Mouse (Mus musculus): ENCODE data around the gene Scn4a. TPM values are rescaled to one million over a fixed set of nuclear protein-coding genes. Genes with fewer than 3 reads are reported as not detected.

Scn4a gene
- polyA plus RNA-seq, 1 experiment from 2014 or later = 0.04 TPM

DNA sequence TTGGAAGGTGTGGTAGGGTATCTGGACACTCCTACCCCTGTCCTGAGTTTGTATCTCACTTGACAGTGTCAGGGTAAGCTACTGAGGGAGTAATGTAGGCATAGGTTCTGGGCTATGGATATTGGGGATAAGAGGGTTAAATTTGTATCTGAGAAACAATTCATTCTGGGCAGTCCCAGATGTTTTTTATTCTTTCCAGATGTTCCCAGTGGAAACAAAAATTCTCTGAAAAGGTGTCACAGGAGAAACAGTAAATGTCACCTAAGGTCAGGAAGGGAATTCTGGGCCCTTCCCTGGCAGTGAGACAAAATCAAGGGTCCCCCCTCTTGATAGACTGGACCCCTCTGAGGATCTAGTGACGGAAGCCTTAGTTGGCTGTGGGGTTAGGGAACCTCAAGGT, 36.7 kb downstream of the Scn4a start:
- DNase-seq (ENCODE audit: low spot score) = no peak

GRCm38 (mm10) chr11:106314333-106314812, 38.7 kb downstream of the Scn4a start, which contains the start of gene Cd79b:
Gene Cd79b (minus strand): TSS chr11:106314762.
- DNase-seq (ENCODE audit: low spot score) = peak; percentile 37

- DNase-seq (ENCODE audit: low spot score) = peak; percentile 19
These were observed 39.6 kb downstream of the Scn4a start for GRCm38 (mm10) chr11:106313533-106313932.

- no peak for DNase-seq (ENCODE audit: low spot score)
These were observed 43.0 kb downstream of the Scn4a start for GRCm38 (mm10) chr11:106310123-106310522.

- DNase-seq (ENCODE audit: low spot score) = no peak
These were observed 44.9 kb downstream of the Scn4a start for GRCm38 (mm10) chr11:106308162-106308561.

GRCm38 (mm10) chr11:106307432-106307831, 45.7 kb downstream of the Scn4a start:
- no peak for DNase-seq (ENCODE audit: low spot score)

- DNase-seq (ENCODE audit: low spot score) = no peak
These were observed 46.3 kb downstream of the Scn4a start for GRCm38 (mm10) chr11:106306758-106307157.

GRCm38 (mm10) chr11:106306065-106306385, 47.1 kb downstream of the Scn4a start:
- no peak for DNase-seq (ENCODE audit: low spot score)

GRCm38 (mm10) chr11:106305348-106306064, 47.6 kb downstream of the Scn4a start:
- no peak for DNase-seq (ENCODE audit: low spot score)

DNA sequence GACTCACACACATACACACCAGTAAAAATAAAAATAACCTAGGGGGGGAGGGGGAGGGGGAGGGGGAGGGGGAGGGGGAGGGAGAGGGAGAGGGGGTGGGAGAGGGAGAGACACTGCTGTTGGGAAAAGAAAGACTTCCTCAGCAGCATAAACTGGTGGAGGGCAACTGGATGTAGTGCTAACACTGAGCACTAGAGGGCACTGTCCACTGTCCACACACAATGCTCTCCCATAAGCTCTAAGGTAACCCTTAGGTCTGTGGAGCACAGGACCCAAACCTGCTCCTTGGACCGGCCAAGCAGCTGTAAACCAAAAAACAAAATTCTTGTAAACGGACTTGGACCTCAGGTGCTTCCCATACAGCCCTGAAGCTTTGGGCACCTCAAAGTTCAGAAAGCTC, 50.5 kb downstream of the Scn4a start:
- DNase-seq (ENCODE audit: low spot score) = peak; percentile 80

- no peak for DNase-seq (ENCODE audit: low spot score)
These were observed 51.3 kb downstream of the Scn4a start, which contains the start of gene Gh for GRCm38 (mm10) chr11:106301765-106302164. Gene Gh (minus strand): TSS chr11:106301865.

- DNase-seq (ENCODE audit: low spot score) = no peak
These were observed 61.2 kb downstream of the Scn4a start for GRCm38 (mm10) chr11:106291861-106292260.

- no peak for DNase-seq (ENCODE audit: low spot score)
These were observed 62.7 kb downstream of the Scn4a start for GRCm38 (mm10) chr11:106290376-106290775.

GRCm38 (mm10) chr11:106289369-106289768, 63.7 kb downstream of the Scn4a start:
- peak; percentile 37 for DNase-seq (ENCODE audit: low spot score)

DNA sequence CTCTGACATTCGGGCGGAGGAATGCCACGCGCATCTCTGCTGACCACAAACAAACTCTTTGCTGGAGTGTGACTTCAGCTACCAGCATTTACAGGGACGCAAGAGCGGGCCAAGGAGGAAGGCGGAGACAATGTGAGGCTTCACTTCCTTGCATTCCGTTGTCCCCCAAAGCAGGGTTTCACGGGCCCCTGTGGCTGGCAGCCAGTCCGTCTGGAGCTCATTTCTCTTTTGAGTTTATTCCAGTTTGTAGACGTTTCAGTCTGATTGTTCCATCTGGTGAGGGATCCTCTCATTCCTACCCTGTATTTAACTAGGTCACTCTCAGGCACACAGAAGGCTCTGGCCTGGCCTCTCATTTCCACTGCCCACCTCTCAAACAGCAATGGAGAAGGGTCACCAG, 66.1 kb downstream of the Scn4a start:
- DNase-seq (ENCODE audit: low spot score) = no peak

- no peak for DNase-seq (ENCODE audit: low spot score)
These were observed 66.9 kb downstream of the Scn4a start for GRCm38 (mm10) chr11:106286206-106286605.

- DNase-seq (ENCODE audit: low spot score) = no peak
These were observed 69.0 kb downstream of the Scn4a start for GRCm38 (mm10) chr11:106284126-106284525.

GRCm38 (mm10) chr11:106283371-106283770, 69.7 kb downstream of the Scn4a start:
- DNase-seq (ENCODE audit: low spot score) = no peak

GRCm38 (mm10) chr11:106282452-106282851, 70.6 kb downstream of the Scn4a start:
- no peak for DNase-seq (ENCODE audit: low spot score)

DNA sequence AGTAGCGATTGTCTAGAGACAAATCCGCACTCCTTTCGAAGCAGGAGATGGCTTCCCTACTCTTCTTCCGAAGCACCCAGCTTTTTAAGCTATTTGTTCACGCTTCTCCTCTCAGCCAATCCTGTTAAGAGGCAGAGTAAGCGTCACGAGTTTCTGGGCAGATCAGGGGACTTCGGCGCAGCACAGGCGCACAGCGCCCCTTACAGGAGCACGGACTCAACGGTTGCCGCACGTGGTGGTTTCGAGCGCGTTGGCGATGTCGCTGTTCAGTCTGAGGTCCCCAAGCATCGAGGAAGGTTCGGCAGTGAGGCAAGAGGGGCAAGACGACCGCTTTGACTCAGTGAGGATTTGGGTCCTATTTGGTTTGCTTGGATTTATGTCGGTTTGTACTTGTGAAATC, 76.6 kb downstream of the Scn4a start, which contains the start of gene Tcam1:
TSS of gene Tcam1 (plus strand) at position 219 of the 400 bp plus-strand sequence.
- peak; percentile 98 for DNase-seq (ENCODE audit: low spot score)

DNA sequence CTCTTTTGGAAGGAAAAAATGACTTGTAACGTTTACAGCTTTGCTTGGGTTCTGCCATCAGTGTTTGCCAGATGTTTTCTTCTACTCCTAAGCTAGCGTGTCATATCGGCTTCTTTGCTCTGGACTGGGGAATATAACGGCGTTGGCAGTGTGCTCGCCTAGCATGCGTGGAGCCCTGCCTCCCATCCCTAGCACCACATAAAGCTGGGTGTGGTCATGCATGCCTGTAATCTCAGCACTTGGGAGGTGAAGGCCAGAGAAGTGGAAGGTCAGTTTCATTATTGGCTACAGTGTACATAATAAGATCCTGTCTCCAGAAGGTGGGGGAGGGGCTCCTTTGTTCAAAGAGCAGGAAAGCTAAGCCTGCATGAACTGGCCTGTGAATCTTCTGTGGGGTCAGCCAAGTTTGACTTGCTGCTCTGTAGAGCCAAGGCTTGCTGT, 78.1 kb downstream of the Scn4a start:
- DNase-seq (ENCODE audit: low spot score) = no peak

DNA sequence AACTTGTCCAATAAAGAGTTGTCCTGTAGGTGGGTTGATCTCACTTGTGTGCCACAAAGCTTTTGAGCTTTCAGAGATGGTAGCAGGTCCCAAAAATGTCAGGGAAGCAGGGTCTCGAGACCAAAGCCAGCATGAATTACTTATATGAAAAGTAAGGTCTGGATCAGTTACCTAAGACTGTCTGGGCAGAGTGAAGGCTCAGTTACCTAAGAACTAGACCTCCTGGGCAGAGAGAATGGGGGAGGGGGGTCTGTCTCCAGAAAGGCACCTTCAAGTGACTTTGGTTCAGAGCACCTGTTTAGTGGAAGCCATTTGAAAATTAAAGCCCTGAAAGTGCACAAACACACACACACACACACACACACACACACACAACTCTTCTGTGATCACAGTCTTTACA, 78.7 kb downstream of the Scn4a start:
- DNase-seq (ENCODE audit: low spot score) = no peak

DNA sequence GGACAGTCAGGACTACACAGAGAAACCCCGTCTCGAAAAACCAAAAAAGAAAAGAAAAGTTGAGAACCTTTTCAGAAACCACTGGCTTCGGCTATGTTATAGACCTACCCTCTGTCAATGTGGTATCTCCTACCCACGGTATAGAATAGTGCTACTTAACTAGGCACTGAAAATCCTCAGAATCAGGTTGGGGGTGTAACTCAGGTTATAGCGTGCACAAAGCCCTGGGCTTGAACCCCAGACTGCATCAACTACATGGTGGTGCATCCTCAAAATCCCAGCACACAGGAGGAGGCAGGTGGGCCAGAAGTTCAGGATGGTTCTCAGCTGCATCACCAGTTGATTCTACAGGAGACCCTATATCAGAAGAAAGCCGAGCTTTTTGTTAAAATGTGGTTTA, 79.3 kb downstream of the Scn4a start:
- DNase-seq (ENCODE audit: low spot score) = no peak

All from thymus, postnatal 0 days (tissue).